Mouse (Mus musculus) ES-E14 (cell line): Measurements from ENCODE around the gene Chic1. TPM values are rescaled to one million over a fixed set of nuclear protein-coding genes. Genes with fewer than 3 reads are reported as not detected.
A peak's percentile ranks its signal among the peaks of the same experiment; 100 is the strongest.

Experiments used
- DNase-seq: peaks from one replicate; pipeline ENCODE4 v3.0.0-alpha.2; 2013; ENCODE audit warnings: low read depth, low spot score
- H3K27ac ChIP-seq: 2 replicates; pipeline ENCODE4 v1.5.1; 2012; ENCODE audit warnings: low read depth, mild to moderate bottlenecking, low read length, moderate library complexity, mixed read lengths; ENCODE audit not compliant: poor library complexity, insufficient read depth, severe bottlenecking
- H3K36me3 ChIP-seq: 2 replicates; pipeline ENCODE4 v1.6.1; 2012; ENCODE audit warnings: mild to moderate bottlenecking, low read length, moderate library complexity, mixed read lengths; ENCODE audit not compliant: control insufficient read depth, poor library complexity, insufficient read depth, severe bottlenecking
- H3K4me1 ChIP-seq, 2 experiments: fragments of 150-350 bp in 1 of 2; sonication (generic) in 1 of 2; 2 replicates each; pipeline ENCODE4 v1.6.1; 2012; ENCODE audit warnings: low read length in 2 of 2, mild to moderate bottlenecking in 1 of 2, mixed read lengths in 1 of 2; ENCODE audit not compliant: control insufficient read depth in 2 of 2, insufficient read depth in 2 of 2, poor library complexity in 1 of 2
- H3K4me3 ChIP-seq, 2 experiments: fragments of 150-350 bp in 1 of 2; sonication (generic) in 1 of 2; 2 replicates each; pipeline ENCODE4 v1.5.1; 2012; ENCODE audit warnings: low read length in 2 of 2, low read depth in 1 of 2, mild to moderate bottlenecking in 1 of 2, mixed read lengths in 1 of 2; ENCODE audit not compliant: insufficient read depth in 1 of 2, poor library complexity in 1 of 2, severe bottlenecking in 1 of 2
- H3K9ac ChIP-seq: 2 replicates; pipeline ENCODE4 v1.6.1; 2012; ENCODE audit warnings: low read depth, mild to moderate bottlenecking, low read length, mixed read lengths; ENCODE audit not compliant: poor library complexity, insufficient read depth, severe bottlenecking
- H3K9me3 ChIP-seq: fragments of 150-350 bp; sonication (generic); 2 replicates; pipeline ENCODE4 v1.6.1; 2012; ENCODE audit warnings: low read depth, mild to moderate bottlenecking, low read length; ENCODE audit not compliant: control insufficient read depth, insufficient read depth
- CHD2 ChIP-seq: IDR thresholded peaks from 2 replicates; pipeline ENCODE4 v1.6.1; 2014; ENCODE audit warnings: mild to moderate bottlenecking, low read depth, low read length, inconsistent platforms
- HCFC1 ChIP-seq: IDR thresholded peaks from 2 replicates; pipeline ENCODE4 v1.6.1; 2012; ENCODE audit warnings: low read length, inconsistent platforms, borderline replicate concordance; ENCODE audit not compliant: insufficient read depth
- MAFK ChIP-seq: IDR thresholded peaks from 2 replicates; pipeline ENCODE4 v1.6.1; 2014; ENCODE audit warnings: mild to moderate bottlenecking, low read depth, low read length, inconsistent platforms; ENCODE audit not compliant: insufficient read depth
- ZC3H11A ChIP-seq: IDR thresholded peaks from 2 replicates; pipeline ENCODE4 v1.6.1; 2012; ENCODE audit warnings: low read depth, mild to moderate bottlenecking, inconsistent platforms, low read length, borderline replicate concordance
- ZNF384 ChIP-seq: IDR thresholded peaks from 2 replicates; pipeline ENCODE4 v1.6.1; 2012; ENCODE audit warnings: low read depth, low read length, inconsistent platforms
- in situ Hi-C, 2 experiments: fragments of 600-800 bp; cut with MboI; formaldehyde crosslinking; loops; one replicate each; pipeline ENCODE4 v1.15.1; 2025; ENCODE audit warnings: low sequenced_read_pairs in 2 of 2, inconsistent platforms in 1 of 2; ENCODE audit not compliant: unreplicated experiment in 2 of 2
- total RNA-seq: library from RNA; depleted of rRNA; stranded (reverse); fragments of 300-350 nt; gene quantifications from 2 replicates; pipeline ENCODE4 v1.2.3, GENCODE M21; 2012

Gene Chic1
- total RNA-seq, 1 experiment = 13.2 TPM

GRCm38 (mm10) chrX:103325900-103326299, 30.4 kb upstream of the Chic1 start:
- in situ Hi-C loops = no loop called here
- H3K9ac ChIP-seq = no peak overlapping the region
- no peaks in the 10 kb centered on the region for H3K9me3 ChIP-seq
- DNase-seq = no peak
- no peaks in the 10 kb centered on the region for H3K36me3 ChIP-seq
- H3K4me1 ChIP-seq = 0 out of 4 replicates have a peak, but pooled peaks cover 0 to 2% of the 10 kb centered on the region in 2 experiments
- no peak overlapping the region for H3K27ac ChIP-seq
- no peak overlapping the region for H3K4me3 ChIP-seq
- TF ChIP-seq ZC3H11A = no peak
- TF ChIP-seq ZNF384 = no peak
- no peak for TF ChIP-seq CHD2
- TF ChIP-seq MAFK = no peak
- TF ChIP-seq HCFC1 = no peak

DNA sequence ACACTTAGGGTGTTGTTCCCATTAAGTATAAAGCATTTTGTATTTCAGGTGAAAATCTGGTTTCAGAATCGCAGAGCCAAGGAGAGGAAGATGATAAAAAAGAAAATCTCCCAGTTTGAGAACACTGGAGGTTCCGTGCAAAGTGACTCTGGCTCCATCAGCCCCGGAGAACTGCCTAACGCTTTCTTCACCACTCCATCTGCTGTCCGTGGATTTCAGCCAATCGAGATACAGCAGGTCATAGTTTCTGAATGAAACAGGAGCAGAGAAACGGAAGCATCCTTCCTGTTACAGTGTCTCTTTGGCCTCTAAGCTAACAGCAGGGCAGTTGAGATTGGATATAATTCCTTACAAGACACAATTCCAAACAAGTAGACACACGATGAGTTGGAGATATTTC, 26.9 kb upstream of the Chic1 start:
- Histone ChIP-seq H3K9me3 (no peaks in the 10 kb centered on the region), H3K4me3 (no peak overlapping the region), H3K36me3 (no peaks in the 10 kb centered on the region), H3K27ac (no peak overlapping the region), H3K9ac (no peak overlapping the region), H3K4me1 (no peaks in the 10 kb centered on the region)
- in situ Hi-C loops = no loop called here
- no peak for TF ChIP-seq MAFK
- TF ChIP-seq ZC3H11A = no peak
- no peak for TF ChIP-seq HCFC1
- no peak for TF ChIP-seq ZNF384
- no peak for TF ChIP-seq CHD2
- DNase-seq = no peak

DNA sequence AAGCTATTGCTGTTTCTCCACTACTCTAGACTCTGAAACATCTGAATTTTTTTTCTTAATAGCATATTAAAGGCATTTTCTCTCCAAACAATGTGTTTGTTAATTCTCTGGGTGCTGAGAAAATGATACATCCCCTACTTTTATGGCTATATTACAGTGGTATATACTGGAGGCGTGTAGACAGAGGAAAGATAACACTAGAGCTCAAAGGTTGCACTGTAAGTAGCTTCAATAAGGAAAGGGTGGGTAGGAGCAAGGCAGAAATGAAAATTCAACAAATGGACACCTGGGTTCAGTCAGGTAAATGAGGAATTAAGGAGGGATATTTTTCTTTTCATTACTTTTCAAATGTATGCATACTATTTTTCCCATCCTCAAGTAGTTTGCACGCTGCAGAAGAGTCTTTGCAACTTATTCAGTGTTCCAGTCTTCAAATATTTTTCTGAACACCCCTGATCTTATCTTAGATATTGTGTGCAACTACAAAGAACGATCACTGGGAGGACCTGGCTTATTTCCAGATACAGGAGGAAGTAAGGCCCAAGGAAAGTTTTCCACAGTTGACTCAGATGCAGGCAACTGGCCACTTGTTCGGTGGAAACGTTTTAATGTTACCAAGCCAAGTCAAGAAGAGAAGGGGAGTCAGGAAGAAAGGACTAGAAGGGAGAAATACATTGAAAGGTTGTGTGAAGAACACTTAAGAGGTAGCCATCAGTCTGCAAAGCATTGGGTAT, 25.0 kb upstream of the Chic1 start:
- Histone ChIP-seq H3K4me1 (no peaks in the 10 kb centered on the region), H3K36me3 (no peaks in the 10 kb centered on the region), H3K4me3 (no peak overlapping the region), H3K9ac (no peak overlapping the region), H3K9me3 (no peaks in the 10 kb centered on the region), H3K27ac (no peak overlapping the region)
- DNase-seq = no peak
- TF ChIP-seq MAFK (no peak), CHD2 (no peak), ZC3H11A (no peak), ZNF384 (no peak), HCFC1 (no peak)
- in situ Hi-C loops = no loop called here

DNA sequence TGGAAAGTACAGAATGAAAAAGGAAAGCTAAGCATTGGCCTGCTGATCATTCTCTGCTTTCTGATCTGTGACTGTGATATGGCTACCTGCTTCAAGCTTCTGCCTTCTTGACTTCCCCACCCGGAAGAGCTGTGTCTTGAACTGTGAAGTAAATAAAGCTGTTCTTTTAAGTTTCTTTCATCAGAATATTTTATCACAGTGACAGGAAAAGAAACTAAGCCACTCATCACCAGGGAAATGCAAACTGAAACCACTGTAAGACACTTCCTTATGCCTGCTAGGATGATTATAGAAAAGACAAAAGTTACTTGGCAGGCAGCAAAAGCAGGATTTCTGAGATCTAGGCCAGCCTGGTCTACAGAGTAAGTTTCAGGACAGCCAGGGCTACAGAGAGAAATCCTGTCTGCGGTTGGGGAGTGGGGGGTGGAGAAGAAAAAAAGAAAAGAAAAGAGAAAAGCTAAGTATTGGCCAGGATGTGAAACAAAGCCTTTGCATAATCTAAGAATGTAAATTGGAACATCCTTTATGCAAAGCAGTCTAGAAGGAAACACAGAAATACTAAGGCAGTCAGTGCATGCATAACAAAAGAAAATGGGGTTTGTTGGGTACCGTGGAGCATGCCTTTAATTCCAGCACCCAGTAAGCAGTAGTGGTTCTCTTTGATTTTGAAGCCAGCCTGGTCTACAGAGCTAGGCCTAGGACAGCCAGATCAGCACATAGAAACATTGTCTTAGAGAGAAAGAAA, 14.7 kb upstream of the Chic1 start:
- no peak overlapping the region for H3K4me3 ChIP-seq
- no peak overlapping the region for H3K9ac ChIP-seq
- TF ChIP-seq ZC3H11A (no peak), HCFC1 (no peak), ZNF384 (no peak), CHD2 (no peak), MAFK (no peak)
- H3K4me1 ChIP-seq = 0 out of 4 replicates have a peak, but pooled peaks cover 0 to 2% of the 10 kb centered on the region in 2 experiments
- in situ Hi-C loops = no loop called here
- H3K9me3 ChIP-seq = no peaks in the 10 kb centered on the region
- H3K36me3 ChIP-seq = no peaks in the 10 kb centered on the region
- peak overlapping the region; percentile 18; the same call in 1 of the 2 replicates for H3K27ac ChIP-seq
- no peak for DNase-seq
